Mouse (Mus musculus) mesoderm, embryonic 11.5 days (tissue): ENCODE data around the gene Gpx3.
"Not testable (repeated sequence)": the region's sequence is repeated elsewhere in the genome, so short reads cannot be mapped to it uniquely, and the experiment has no call there.

ENCODE experiments used
- DNase-seq: peaks from one replicate; pipeline ENCODE4 v3.0.0-alpha.2; 2012; ENCODE audit warnings: low read depth, low spot score

The Gpx3 gene

DNA sequence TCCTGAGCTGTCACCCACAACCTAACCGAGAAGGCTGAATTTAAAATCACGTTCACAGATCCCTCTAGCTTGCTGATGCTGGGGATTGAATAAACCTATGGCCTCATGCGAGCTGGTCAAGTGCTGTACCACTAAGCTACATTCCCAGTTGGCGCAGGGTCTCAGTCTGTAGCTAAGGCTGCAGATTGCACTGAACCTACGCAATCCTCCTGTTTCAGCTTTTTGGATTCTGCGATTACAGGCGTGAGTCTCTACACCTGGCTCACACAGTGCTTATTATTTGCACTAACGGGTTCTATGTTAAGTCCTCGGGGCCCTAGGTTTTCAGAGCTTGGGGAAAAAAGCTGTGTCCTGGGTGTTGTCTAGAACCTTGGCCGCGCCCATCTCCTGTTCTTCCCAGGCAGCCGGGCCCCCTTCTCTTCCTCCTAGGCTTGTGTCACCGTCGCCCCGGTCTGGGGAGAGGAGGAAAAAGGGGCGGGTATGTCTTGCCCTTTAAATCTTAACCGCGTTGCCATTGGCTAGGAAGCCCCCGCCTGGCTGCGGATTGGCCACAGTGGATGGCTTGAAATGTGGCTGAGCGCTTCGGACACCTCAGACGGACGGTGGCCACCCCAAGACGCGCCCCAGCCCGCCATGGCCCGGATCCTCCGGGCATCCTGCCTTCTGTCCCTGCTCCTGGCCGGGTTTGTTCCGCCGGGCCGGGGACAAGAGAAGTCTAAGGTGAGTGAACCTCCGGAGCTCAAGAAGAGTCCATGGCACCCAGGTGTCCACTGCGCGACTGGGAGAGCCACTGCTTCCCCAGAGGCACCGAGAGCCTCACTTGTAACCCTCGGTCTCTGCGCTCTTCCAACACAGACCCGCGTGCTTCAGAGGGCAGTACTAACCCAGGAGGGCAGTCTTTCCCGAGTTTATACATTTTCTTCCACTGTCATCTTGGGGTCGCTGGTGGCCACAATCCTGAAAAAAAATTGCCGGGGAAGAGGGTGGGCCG is at the start of gene Gpx3:
Gene Gpx3, plus strand, starts transcription at position 121 of the 991 bp plus-strand sequence.
- DNase-seq, result peak; percentile 80

- not testable (repeated sequence) for DNase-seq
Measured at GRCm38 (mm10) chr11:54858880-54859279, 43.4 kb upstream of the Gpx3 start.

DNA sequence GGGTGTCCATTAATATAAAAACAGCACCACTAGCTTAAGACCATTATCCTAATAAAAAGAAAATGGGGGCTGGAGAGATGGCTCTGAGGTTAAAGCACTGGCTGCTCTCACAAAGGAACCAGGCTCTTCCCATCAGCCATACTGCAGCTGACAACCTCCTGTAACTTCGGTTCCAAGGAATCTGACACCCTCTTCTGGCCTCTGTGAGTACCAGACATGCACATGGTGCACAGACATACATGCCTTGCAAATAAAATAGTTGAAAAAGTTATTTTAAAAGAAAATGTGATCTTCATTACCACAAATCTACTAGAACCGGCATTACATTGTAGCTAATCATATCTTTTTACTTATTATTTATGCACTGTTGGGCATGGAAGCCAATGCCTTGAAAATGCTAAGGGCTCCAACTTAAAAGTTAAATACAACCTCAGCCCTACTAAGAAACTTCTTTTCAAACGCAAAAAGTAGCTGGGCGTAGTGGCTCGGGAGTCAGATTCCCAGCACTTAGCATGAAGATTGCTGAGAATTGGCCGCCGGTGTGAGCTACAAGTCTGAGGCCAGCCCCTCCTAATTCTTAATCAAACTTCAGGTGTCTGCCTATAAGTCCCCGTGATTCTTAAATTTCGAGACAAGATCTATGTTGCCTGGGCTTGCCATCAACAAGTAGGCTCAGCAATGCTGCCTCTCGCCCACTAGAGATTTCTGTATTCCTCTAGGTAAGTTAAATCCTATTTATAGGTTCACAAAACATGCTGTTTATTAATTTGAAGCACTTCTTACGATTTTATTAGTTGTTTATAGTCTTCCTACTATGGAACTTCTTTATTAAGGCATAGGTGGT is 42.7 kb upstream of the Gpx3 start:
- DNase-seq, result peak; percentile 37

DNA sequence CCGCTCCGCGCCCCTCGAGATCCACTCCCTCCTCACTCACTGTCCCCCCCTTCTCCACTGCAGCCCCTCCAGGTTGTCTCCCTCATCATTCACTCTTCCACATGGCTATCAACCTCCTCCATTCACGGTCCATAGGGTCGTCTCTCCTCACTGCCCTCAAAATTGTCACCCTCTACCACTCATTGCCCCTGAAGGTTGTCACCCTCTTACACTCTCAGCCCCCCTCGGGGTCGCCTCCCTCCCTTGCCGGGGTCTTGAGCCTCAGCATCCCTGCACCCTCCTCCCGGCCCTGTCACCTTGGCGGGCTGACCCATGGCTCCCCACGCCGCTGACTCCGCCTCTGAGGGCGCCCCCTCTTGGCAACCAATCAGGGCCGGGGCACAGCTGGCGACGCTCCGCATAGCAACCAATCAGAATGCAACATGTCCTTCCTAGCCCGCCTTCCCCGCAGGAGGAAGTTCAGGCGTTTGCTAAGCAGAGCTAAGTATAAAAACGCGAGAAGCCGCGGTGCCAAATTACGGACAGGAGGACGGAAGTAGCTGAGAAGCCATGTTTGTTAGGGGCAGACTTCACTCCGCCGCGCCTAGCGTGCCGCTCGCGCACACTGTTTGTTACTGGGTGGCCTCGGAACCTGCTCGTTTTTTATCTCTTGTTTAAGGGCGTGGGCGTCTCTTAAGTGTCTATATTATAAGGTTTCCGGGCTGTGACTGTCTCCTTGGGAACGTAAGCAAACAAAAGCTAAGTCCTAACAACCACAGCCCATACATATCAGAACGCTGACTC is 41.8 kb upstream of the Gpx3 start, which contains the start of gene Lyrm7:
Gene Lyrm7, minus strand, starts transcription at position 661 of the 783 bp plus-strand sequence.
- DNase-seq, result peak; percentile 98

GRCm38 (mm10) chr11:54861471-54862420 is 40.5 kb upstream of the Gpx3 start:
- DNase-seq, result no peak

- peak; percentile 71 for DNase-seq
Measured at GRCm38 (mm10) chr11:54862621-54863520, 39.4 kb upstream of the Gpx3 start.

GRCm38 (mm10) chr11:54865330-54866085 is 36.7 kb upstream of the Gpx3 start:
- no peak for DNase-seq

- peak; percentile 93 for DNase-seq
Measured at GRCm38 (mm10) chr11:54866119-54867048, 35.9 kb upstream of the Gpx3 start, which contains the start of gene Hint1. Gene Hint1 (plus strand): TSS chr11:54866383.

- DNase-seq, result peak; percentile 41
Measured at GRCm38 (mm10) chr11:54867049-54867385, 35.2 kb upstream of the Gpx3 start.

DNA sequence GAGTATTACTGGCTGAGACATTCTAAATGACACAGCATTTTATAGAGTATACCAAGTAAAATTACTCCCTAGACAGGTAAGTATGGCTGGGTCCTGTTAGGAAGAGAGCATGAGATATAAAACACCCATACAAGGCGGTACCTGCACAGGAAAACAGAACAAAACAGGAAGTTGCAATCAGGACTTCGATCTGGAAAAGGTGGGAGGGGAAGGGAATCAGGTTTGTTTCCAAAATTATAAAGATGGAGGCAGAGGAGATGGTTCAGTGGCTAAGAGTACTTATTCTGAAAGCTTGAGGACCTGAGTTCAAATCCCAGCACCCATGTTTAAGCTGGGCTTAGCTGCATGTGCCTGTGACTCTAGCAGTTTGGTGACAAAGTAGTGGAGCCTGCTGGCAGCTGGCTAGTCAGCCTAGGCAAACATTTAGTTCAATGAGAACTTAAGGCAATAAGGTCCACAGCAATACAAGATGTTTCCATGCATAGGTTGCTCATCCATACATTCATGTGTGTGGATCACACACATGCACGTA is 34.3 kb upstream of the Gpx3 start:
- DNase-seq, result no peak

DNA sequence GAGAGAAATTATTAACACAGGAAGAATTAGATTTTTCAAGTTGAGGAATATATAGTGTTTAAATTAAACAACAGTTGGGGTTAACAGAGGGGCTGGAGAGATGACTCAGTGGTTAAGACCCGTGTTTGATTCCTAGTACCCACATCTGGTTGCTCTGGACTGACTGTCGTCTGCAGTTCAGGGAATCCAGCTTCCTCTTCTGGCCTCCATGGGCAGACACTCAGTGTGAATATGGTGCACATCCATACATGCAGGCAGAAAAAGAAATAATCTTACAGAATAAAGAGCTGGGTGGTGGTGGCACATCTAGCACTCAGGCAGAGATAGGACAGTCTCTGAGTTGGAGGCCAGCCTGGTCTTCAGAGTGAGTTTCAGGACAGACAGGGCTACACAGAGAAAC is 33.8 kb upstream of the Gpx3 start:
- no peak for DNase-seq

DNA sequence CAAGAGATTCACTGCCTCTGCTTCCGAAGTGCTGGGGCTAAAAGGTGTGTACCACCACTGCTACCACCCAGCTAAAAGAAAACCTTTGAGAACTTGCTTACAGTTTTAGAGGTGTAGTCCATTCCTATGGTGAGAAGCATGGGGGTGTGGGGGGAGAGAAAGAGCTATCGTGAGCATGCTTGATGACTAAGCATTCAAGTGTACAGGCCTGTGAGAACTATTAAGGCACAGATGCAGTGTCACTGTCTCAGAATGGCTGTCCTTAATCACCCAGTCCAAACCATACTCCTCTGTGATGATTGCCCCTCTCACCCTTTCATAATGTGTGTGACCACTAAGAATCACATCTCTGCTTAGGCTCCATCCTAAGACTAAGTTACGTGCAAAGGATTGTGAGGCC is 32.9 kb upstream of the Gpx3 start:
- DNase-seq, result no peak

GRCm38 (mm10) chr11:54871831-54872537 is 30.3 kb upstream of the Gpx3 start:
- no peak for DNase-seq

DNA sequence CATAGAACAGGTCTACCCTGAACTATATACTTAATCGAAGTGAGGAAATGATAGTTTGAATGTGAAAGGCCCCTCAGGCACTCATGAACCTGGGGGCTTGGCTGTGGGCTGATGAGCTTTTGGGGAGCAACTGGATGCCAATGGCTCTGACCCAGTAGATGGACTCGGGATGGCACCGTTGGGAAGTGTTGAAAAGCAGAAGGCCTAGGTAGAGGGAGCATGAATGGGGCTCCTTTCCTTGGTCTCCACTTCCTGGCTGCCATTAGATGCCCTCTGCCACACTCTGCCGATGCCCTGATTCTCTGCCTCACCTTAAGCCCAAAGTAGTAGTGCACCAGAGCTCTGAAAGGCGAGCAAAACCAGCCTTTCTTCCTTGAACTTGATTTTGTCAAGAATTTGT is 26.2 kb upstream of the Gpx3 start:
- no peak for DNase-seq

GRCm38 (mm10) chr11:54878893-54879292 is 23.4 kb upstream of the Gpx3 start:
- no peak for DNase-seq

GRCm38 (mm10) chr11:54879434-54879833 is 22.8 kb upstream of the Gpx3 start:
- DNase-seq, result peak; percentile 74
